Mouse (Mus musculus) olfactory bulb, adult 2 months (tissue): ENCODE results near the gene C8b.

Source experiments
- CTCF ChIP-seq: fragments of 200-500 bp; IDR thresholded peaks from 2 replicates; pipeline ENCODE4 v1.5.1; 2012; ENCODE audit warnings: low read depth, mild to moderate bottlenecking, low read length, moderate library complexity; ENCODE audit not compliant: insufficient read depth
- POLR2A ChIP-seq: fragments of 200-500 bp; IDR thresholded peaks from 2 replicates; pipeline ENCODE4 v1.6.1; 2012; ENCODE audit warnings: mild to moderate bottlenecking, low read depth, low read length, moderate library complexity; ENCODE audit not compliant: insufficient read depth

GRCm38 (mm10) chr4:104769602-104770001 is 3.5 kb downstream of the C8b start:
- no peak for TF ChIP-seq CTCF
- TF ChIP-seq POLR2A = no peak
